Mouse (Mus musculus) heart, embryonic 13.5 days (tissue): ENCODE results near the gene P2rx6. TPM values are rescaled to one million over a fixed set of nuclear protein-coding genes. Genes with fewer than 3 reads are reported as not detected.

Experiments
- ATAC-seq: fragments of 200-750 bp; cut with Nextera tagmentation; 2 replicates; pipeline ENCODE4 v1.8.0; 2017; ENCODE audit warnings: moderate TSS enrichment; ENCODE audit not compliant: insufficient number of reproducible peaks, low FRiP score, low TSS enrichment; ENCODE audit errors: extremely low read depth
- H3K27ac ChIP-seq: fragments of 300-500 bp; sonication (generic); replicated peaks from 2 replicates; pipeline ENCODE4 v1.5.1; 2015; ENCODE audit warnings: moderate library complexity, mild to moderate bottlenecking, inconsistent platforms
- H3K27me3 ChIP-seq: fragments of 300-500 bp; sonication (generic); replicated peaks from 2 replicates; pipeline ENCODE4 v1.6.1; 2015; ENCODE audit warnings: mild to moderate bottlenecking, inconsistent platforms
- H3K36me3 ChIP-seq: fragments of 300-500 bp; sonication (generic); 2 replicates; pipeline ENCODE4 v1.6.1; 2015; ENCODE audit warnings: mild to moderate bottlenecking, inconsistent platforms
- H3K4me1 ChIP-seq: fragments of 300-500 bp; sonication (generic); 2 replicates; pipeline ENCODE4 v1.6.1; 2015; ENCODE audit warnings: inconsistent platforms
- H3K4me2 ChIP-seq: fragments of 300-500 bp; sonication (generic); 2 replicates; pipeline ENCODE4 v1.6.1; 2015; ENCODE audit warnings: inconsistent platforms, mild to moderate bottlenecking, moderate library complexity
- H3K4me3 ChIP-seq: fragments of 300-500 bp; sonication (generic); 2 replicates; pipeline ENCODE4 v1.5.1; 2015; ENCODE audit warnings: moderate library complexity, mild to moderate bottlenecking, inconsistent platforms
- H3K9ac ChIP-seq: fragments of 300-500 bp; sonication (generic); 2 replicates; pipeline ENCODE4 v1.6.1; 2015; ENCODE audit warnings: inconsistent platforms, mild to moderate bottlenecking, moderate library complexity
- H3K9me3 ChIP-seq: fragments of 300-500 bp; sonication (generic); 2 replicates; pipeline ENCODE4 v1.6.1; 2016; ENCODE audit warnings: inconsistent platforms
- WGBS: fragments of 180-500 bp; shearing (Covaris S2); methylation state at CpG from one replicate; pipeline ENCODE4 v1.1.7; 2015; ENCODE audit warnings: mixed read lengths; 5-methylcytosine and 5-hydroxymethylcytosine counted together
- polyA plus RNA-seq: library from polyadenylated mRNA; unstranded; fragments of >200 nt; fragmentation: Nextera tagmentation; extraction: Ambion mirVana; gene quantifications from 2 replicates; pipeline ENCODE4 v1.2.1, GENCODE M21; 2015

P2rx6 gene
- polyA plus RNA-seq, 1 experiment from 2014 or later, result 0.79 TPM

- Histone ChIP-seq H3K9ac (no peak overlapping the region), H3K27me3 (peaks cover 33% of the 10 kb centered on the region), H3K4me1 (peaks cover 30% of the 10 kb centered on the region), H3K9me3 (no peaks in the 10 kb centered on the region), H3K27ac (no peak overlapping the region), H3K36me3 (no peaks in the 10 kb centered on the region), H3K4me3 (no peak overlapping the region), H3K4me2 (no peak overlapping the region)
- no peak for ATAC-seq
- WGBS, result 56% methylated on average over 1 of the region's 1 CpGs
These were observed 1.9 kb downstream of the P2rx6 start for GRCm38 (mm10) chr16:17563580-17563979.

- Histone ChIP-seq H3K27ac (no peak overlapping the region), H3K4me1 (peaks cover 24% of the 10 kb centered on the region), H3K36me3 (no peaks in the 10 kb centered on the region), H3K4me2 (no peak overlapping the region), H3K9ac (no peak overlapping the region), H3K4me3 (no peak overlapping the region), H3K9me3 (no peaks in the 10 kb centered on the region), H3K27me3 (peaks cover 33% of the 10 kb centered on the region)
- 64% methylated on average over 2 of the region's 2 CpGs for WGBS
- ATAC-seq, result no peak
These were observed 2.5 kb downstream of the P2rx6 start for GRCm38 (mm10) chr16:17564221-17564620.

DNA sequence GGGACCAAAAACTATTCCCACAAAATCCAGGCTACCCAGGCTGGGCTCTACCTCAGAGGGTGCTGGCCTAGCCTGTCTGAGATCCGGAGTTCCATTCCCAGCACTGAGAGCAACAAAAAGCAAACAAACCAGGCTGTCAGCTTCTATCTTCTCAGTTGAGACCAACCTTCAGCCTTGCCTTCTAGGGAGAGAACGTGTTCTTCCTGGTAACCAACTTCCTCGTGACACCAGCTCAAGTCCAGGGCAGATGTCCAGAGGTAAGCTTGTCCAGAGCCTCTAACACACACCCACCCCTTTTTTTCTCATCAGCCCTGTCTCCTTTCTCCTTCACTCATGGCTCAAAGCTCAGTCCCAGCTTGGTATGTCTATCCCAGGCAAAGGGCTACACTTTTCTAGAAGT, 3.1 kb downstream of the P2rx6 start:
- ATAC-seq, result no peak

GRCm38 (mm10) chr16:17566186-17566585, 4.5 kb downstream of the P2rx6 start:
- Histone ChIP-seq H3K36me3 (no peaks in the 10 kb centered on the region), H3K9me3 (no peaks in the 10 kb centered on the region), H3K27ac (no peak overlapping the region), H3K4me3 (no peak overlapping the region), H3K27me3 (peaks cover 41% of the 10 kb centered on the region), H3K4me2 (no peak overlapping the region), H3K4me1 (peaks cover 14% of the 10 kb centered on the region), H3K9ac (no peak overlapping the region)
- ATAC-seq, result no peak
- 23% methylated on average over 4 of the region's 4 CpGs for WGBS

More for the DNA sequence above, 3.1 kb downstream of the P2rx6 start:
- Histone ChIP-seq H3K27me3 (peaks cover 33% of the 10 kb centered on the region), H3K27ac (no peak overlapping the region), H3K36me3 (no peaks in the 10 kb centered on the region), H3K9ac (no peak overlapping the region), H3K4me1 (peaks cover 22% of the 10 kb centered on the region), H3K4me3 (no peak overlapping the region), H3K4me2 (no peak overlapping the region), H3K9me3 (no peaks in the 10 kb centered on the region)
- WGBS, result 61% methylated on average over 3 of the region's 3 CpGs

- no peak for ATAC-seq
- H3K4me1 ChIP-seq, result peaks cover 15% of the 10 kb centered on the region
- no peak overlapping the region for H3K27ac ChIP-seq
These were observed 14.5 kb downstream of the P2rx6 start for GRCm38 (mm10) chr16:17575870-17576824.

GRCm38 (mm10) chr16:17576825-17577215, 15.1 kb downstream of the P2rx6 start:
- 17% methylated on average over 8 of the region's 8 CpGs for WGBS
- H3K4me1 ChIP-seq, result peaks cover 15% of the 10 kb centered on the region
- peak overlapping the region; percentile 81 for H3K9ac ChIP-seq
- no peak for ATAC-seq
- no peaks in the 10 kb centered on the region for H3K9me3 ChIP-seq
- peak overlapping the region; percentile 91 for H3K4me2 ChIP-seq
- H3K27me3 ChIP-seq, result peaks cover 69% of the 10 kb centered on the region
- no peak overlapping the region for H3K27ac ChIP-seq
- peak overlapping the region; percentile 67 for H3K4me3 ChIP-seq
- no peaks in the 10 kb centered on the region for H3K36me3 ChIP-seq

More at GRCm38 (mm10) chr16:17575870-17576824, 14.5 kb downstream of the P2rx6 start:
- peaks cover 75% of the 10 kb centered on the region for H3K27me3 ChIP-seq
- no peaks in the 10 kb centered on the region for H3K36me3 ChIP-seq
- H3K4me3 ChIP-seq, result peak overlapping the region; percentile 67
- H3K9ac ChIP-seq, result peak overlapping the region; percentile 81
- 12% methylated on average over 45 of the region's 45 CpGs for WGBS
- H3K4me2 ChIP-seq, result peak overlapping the region; percentile 91
- H3K9me3 ChIP-seq, result no peaks in the 10 kb centered on the region

- no peaks in the 10 kb centered on the region for H3K36me3 ChIP-seq
- no peak within 1 kb of the TSS for H3K4me3 ChIP-seq
- no peak within 1 kb of the TSS for H3K4me2 ChIP-seq
- H3K27ac ChIP-seq, result no peak within 1 kb of the TSS
- no peaks in the 10 kb centered on the region for H3K4me1 ChIP-seq
- no peak for ATAC-seq
- 27% methylated on average over 8 of the region's 8 CpGs for WGBS
- no peaks in the 10 kb centered on the region for H3K9me3 ChIP-seq
- peaks cover 7% of the 10 kb centered on the region; the same call in 1 of the 2 replicates for H3K27me3 ChIP-seq
- no peak within 1 kb of the TSS for H3K9ac ChIP-seq
These were observed 21.4 kb downstream of the P2rx6 start, which contains the start of gene Slc7a4 for GRCm38 (mm10) chr16:17583064-17583463. Gene Slc7a4, minus strand, starts transcription at chr16:17583214.

DNA sequence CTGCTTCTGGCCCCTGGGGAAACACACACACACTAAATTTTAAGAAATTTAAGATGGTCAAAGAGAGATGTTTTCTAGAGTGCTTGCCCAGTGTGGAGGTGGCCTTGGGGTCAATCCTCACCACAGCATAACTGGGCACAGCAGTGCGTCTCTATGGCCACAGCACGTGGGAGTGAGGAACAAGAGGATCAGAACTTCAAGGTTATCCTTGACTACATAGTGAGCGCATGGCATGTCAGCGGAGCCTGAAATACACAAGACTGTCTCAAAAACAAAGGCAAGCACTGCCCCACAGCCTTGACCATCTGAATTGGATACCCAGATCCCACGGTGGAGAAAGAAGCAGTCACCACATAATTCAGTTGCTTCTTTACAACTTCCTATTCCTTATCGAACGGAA, 22.9 kb downstream of the P2rx6 start:
- Histone ChIP-seq H3K4me2 (no peak overlapping the region), H3K4me3 (no peak overlapping the region), H3K9ac (no peak overlapping the region), H3K9me3 (no peaks in the 10 kb centered on the region), H3K27ac (no peak overlapping the region), H3K27me3 (no peaks in the 10 kb centered on the region; the same call in 1 of the 2 replicates), H3K4me1 (no peaks in the 10 kb centered on the region), H3K36me3 (no peaks in the 10 kb centered on the region)
- WGBS, result 82% methylated on average over 7 of the region's 7 CpGs
- no peak for ATAC-seq

DNA sequence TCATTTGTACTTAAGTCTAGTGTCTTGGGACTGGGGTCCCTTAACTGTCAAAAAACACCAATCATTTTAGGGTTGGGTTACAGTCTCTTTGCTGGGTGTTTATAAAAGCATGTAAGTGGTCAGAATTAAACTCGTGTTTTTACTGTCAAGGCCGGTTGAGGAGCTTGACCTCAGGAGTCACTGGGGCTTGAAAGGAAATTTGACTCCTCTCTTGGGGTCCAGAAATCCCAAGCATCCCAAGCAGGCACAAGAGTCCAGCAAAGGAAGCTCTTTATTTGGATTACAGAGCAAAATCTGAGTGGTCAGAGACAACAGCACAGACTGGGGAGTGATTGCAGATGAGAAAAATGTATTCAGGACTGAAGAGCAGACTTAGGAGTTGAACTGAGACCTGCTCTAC, 29.0 kb downstream of the P2rx6 start:
- Histone ChIP-seq H3K27me3 (no peaks in the 10 kb centered on the region), H3K9me3 (no peaks in the 10 kb centered on the region), H3K4me1 (no peaks in the 10 kb centered on the region), H3K4me2 (no peak overlapping the region), H3K27ac (no peak overlapping the region), H3K4me3 (no peak overlapping the region), H3K36me3 (no peaks in the 10 kb centered on the region), H3K9ac (no peak overlapping the region)
- 15% methylated on average over 2 of the region's 2 CpGs for WGBS
- ATAC-seq, result no peak

GRCm38 (mm10) chr16:17600944-17601562, 39.4 kb downstream of the P2rx6 start:
- H3K27ac ChIP-seq, result no peak overlapping the region
- WGBS, result 42% methylated on average over 3 of the region's 3 CpGs
- H3K9me3 ChIP-seq, result no peaks in the 10 kb centered on the region
- H3K4me2 ChIP-seq, result no peak overlapping the region
- H3K4me1 ChIP-seq, result 0 out of 2 replicates have a peak, but pooled peaks cover 3% of the 10 kb centered on the region
- no peaks in the 10 kb centered on the region for H3K27me3 ChIP-seq
- ATAC-seq, result no peak
- H3K36me3 ChIP-seq, result no peaks in the 10 kb centered on the region
- H3K4me3 ChIP-seq, result no peak overlapping the region
- H3K9ac ChIP-seq, result no peak overlapping the region

DNA sequence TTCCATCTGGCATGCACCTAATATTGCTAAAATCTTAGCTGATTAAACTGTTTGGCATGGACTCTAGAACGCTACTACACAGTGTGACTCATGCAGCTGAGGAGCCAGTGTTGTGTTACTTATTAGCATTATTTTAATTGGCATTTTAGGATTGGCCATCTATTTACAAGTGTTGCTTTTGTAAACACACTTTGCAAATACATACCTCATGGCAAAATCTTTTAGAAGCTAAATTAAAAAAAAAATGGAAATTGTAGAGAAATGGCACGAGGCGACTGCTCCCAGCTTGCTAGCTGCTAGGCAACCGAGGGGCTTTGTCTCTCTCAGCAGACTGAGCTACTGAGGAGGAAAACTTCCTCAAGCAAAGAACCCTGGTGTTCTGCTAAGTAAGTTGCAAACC, 43.3 kb downstream of the P2rx6 start:
- H3K4me1 ChIP-seq, result 0 out of 2 replicates have a peak, but pooled peaks cover 3% of the 10 kb centered on the region
- H3K27me3 ChIP-seq, result no peaks in the 10 kb centered on the region
- 64% methylated on average over 4 of the region's 4 CpGs for WGBS
- no peak overlapping the region for H3K4me2 ChIP-seq
- no peak overlapping the region for H3K27ac ChIP-seq
- H3K9ac ChIP-seq, result no peak overlapping the region
- no peaks in the 10 kb centered on the region for H3K9me3 ChIP-seq
- ATAC-seq, result no peak
- H3K4me3 ChIP-seq, result no peak overlapping the region
- no peaks in the 10 kb centered on the region for H3K36me3 ChIP-seq
